Mouse (Mus musculus) right cerebral cortex, postnatal 36 days (tissue): ENCODE data around the gene Gm37240.
"Not testable (repeated sequence)": the region's sequence is repeated elsewhere in the genome, so short reads cannot be mapped to it uniquely, and the experiment has no call there.

Experiments used
- DNase-seq, 2 experiments: peaks; one replicate each; pipeline ENCODE4 v3.0.0; 2022; ENCODE audit warnings: low spot score in 2 of 2, mixed read lengths in 1 of 2

Gm37240 gene

GRCm38 (mm10) chr3:84598756-84599155 is 1288.6 kb downstream of the Gm37240 start:
- DNase-seq, result no peak

- no peak for DNase-seq
Observed at GRCm38 (mm10) chr3:84597996-84598734, 1289.2 kb downstream of the Gm37240 start.

- DNase-seq, result no peak
Observed at GRCm38 (mm10) chr3:84595677-84596234, 1291.6 kb downstream of the Gm37240 start.

- peak; percentile 39 to 57 for DNase-seq
Observed at GRCm38 (mm10) chr3:84594894-84595676, 1292.2 kb downstream of the Gm37240 start.

GRCm38 (mm10) chr3:84593274-84593673 is 1294.0 kb downstream of the Gm37240 start, which contains the start of gene Tigd4:
TSS of gene Tigd4 (plus strand) at chr3:84593574.
- no peak for DNase-seq

DNA sequence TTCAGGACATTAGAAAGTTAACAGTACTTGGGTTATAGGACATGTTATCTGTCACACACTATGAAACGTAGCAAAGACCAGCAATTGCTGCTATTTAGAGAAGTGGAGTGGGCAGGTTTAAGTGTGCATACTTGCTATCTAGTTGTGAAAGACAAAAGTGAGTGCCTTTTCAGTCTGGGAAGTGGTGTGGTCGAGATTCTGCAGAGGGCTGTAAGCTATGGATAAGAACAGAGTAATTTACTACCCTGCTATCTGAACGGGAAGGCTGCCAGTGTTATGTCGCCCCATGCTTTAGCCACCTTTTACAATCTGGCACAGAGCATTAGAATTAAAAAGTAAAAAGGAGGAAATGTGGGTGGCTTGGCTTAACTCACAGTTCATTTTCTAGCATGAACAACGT is 1300.6 kb downstream of the Gm37240 start:
- DNase-seq, result no peak

DNA sequence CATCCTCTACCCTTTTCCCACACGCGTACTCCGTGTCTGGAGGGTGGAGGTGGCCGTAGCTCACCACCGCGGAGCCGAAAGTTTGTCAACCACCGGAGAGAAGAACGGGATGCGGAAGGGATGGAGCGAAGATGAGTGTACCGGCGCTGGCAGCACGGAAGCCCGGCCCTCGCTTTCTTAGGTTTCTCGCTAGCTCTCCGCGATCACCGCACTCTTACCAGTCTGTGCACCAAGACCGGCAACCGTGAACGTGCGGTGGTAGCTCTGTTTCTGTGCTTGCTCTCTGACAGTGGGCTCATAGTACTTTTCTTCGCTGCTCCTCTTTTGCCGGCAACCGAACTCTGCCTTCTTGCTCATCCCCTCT is 1304.4 kb downstream of the Gm37240 start:
- DNase-seq, result no peak

GRCm38 (mm10) chr3:84582023-84582912 is 1305.0 kb downstream of the Gm37240 start, which contains the start of gene Arfip1:
TSS of gene Arfip1 (minus strand) at chr3:84582625.
- DNase-seq, result peak; percentile 92

- no peak for DNase-seq
Observed at GRCm38 (mm10) chr3:84581696-84582022, 1305.7 kb downstream of the Gm37240 start.

DNA sequence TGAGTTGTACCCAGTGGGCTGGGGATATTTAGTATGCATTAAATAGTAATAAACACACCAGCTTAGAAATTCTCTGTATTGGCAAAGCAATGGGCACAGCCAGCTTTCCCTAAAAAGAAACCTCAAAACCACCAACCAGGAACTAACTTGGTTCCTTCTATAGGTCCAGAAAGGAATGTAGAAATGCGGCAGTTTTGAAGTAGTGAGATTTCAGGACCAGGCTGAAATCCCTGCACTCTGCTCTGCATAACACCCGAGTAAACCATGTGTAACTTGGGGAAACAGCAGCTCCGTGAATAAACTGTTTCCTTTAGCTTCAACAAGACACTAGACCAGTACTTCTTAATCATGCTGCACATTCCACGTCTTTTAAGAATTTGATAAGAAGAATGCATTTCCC is 1306.6 kb downstream of the Gm37240 start:
- no peak for DNase-seq

DNA sequence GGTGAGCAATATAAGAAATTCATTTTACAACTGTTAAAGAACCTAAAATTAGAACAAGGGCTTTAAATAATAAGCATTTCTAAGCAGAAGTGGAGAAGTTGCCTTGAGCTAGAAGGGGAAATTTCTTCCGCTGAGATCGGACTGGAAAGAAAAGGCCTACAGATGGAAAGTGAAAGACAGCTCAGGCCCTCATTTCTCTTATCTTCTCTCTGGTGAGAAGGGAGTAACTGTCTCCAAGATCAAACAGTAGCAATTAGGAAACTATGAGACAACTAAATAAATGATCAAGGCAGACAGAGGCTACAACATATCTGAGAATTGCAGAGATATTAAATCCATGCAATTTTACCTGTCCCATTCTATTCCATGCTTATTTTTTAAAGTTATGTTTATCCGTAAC is 1316.8 kb downstream of the Gm37240 start:
- DNase-seq, result no peak

GRCm38 (mm10) chr3:84569587-84569986 is 1317.7 kb downstream of the Gm37240 start:
- DNase-seq, result no peak

GRCm38 (mm10) chr3:84568540-84568939 is 1318.8 kb downstream of the Gm37240 start:
- no peak for DNase-seq

- DNase-seq, result no peak
Observed at GRCm38 (mm10) chr3:84563415-84563814, 1323.9 kb downstream of the Gm37240 start.

DNA sequence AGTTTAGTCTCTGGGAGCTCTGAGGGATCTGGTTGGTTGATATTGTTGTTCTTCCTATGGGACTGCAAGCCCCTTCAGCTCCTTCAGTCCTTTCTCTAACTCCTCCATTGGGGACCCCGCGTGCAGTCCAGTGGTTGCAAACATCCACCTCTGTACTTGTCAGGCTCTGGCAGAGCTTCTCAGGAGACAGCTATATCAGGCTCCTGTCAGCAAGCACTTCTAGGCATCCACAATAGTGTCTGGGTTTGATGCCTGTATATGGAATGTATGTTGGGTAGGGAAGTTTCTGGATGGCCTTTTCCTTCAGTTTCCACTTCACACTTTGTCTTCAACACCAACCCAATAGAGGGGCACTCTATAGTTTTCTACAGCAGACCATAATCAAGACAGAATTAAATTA is 1324.4 kb downstream of the Gm37240 start:
- not testable (repeated sequence) for DNase-seq

DNA sequence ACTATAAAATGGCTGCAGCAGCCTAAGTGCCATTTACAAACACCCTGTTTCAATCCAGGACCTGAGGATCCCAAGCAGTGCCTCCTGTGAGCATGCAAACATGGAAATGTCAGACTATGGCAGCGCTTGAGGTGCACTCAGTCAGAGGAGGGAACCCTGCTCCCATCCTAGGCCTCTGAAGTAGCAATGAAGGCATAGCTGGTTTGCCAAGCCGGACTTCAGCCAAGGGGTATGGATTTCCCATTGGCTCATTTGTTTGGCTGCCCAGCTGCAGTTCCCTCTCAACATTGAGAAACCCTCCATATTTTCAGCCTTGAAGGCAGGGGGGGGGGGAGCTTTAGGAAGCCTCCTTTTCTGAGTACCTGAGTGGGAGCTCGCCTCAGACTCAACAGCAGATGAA is 1329.0 kb downstream of the Gm37240 start:
- DNase-seq, result no peak

GRCm38 (mm10) chr3:84555780-84556179 is 1331.5 kb downstream of the Gm37240 start:
- no peak for DNase-seq

GRCm38 (mm10) chr3:84547177-84547576 is 1340.1 kb downstream of the Gm37240 start:
- DNase-seq, result no peak

DNA sequence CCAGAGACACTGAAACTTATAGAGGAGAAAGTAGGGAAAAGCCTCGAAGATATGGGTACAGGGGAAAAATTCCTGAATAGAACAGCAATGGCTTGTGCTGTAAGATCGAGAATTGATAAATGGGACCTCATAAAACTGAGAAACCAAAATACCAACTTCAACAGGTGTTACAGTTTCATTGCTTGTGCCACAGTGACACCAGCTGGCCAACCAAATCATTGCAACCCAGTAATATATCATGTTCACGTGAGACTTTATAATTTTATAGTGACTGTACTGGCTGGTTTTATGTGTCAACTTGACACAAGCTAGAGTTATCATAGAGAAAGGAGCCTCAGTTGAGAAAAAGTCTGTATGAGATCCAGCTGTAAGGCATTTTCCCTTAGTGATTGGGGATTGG is 1344.9 kb downstream of the Gm37240 start:
- peak in 1 of 2 experiments; percentile 34 for DNase-seq

DNA sequence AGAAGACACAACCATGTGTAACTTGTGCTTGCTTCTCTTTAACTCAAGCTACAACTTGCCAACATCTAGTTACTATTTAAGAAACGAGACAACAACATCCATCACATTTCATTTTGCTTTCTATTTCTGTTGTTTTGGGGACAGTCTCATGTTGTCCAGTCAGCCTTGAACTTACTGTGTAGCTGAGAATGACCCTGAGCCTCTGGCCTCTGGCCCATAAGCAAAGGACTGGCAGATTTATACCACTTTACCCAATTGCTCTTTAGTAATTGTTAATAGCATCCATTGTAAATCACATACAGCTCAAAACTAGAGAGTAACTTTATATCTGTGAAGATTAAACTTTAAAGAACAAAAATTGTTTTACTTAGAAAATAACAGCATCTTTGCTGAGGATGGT is 1345.4 kb downstream of the Gm37240 start:
- DNase-seq, result no peak

GRCm38 (mm10) chr3:84540640-84541039 is 1346.7 kb downstream of the Gm37240 start:
- DNase-seq, result no peak

- no peak for DNase-seq
Observed at GRCm38 (mm10) chr3:84536987-84537386, 1350.3 kb downstream of the Gm37240 start.
